Mouse (Mus musculus): ENCODE measurements around the gene Xpo5.
A peak's percentile ranks its signal among the peaks of the same experiment; 100 is the strongest.

The Xpo5 gene

DNA sequence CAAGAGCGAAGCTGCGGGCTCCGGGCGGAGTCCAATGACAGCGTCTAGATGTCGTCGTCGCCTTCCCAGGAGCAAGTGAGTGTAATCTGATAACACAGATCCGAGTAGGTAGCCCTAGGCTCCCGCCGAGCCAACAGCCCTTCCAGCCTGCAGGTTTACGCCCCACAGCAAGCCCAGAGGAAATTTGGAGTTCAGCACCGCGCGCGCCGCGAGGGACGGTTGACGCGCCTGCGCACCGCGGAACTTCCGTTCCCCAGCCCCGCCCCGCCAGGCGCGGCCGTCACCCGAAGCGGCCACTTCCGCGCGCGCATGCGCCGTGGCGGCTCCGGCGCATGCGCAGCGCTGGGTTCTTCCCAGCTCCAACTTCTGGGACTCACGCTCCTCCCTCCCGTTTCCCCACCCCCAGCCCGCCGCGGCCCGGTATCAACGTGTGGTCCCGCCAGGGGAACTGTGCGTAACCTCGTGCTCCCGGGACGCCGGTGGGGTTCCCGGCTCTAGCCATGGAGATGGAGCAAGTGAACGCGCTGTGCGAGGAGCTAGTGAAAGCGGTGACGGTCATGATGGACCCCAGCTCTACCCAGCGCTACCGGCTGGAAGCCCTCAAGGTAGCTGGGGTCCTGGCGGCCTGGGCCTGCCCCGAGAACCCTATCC is at the start of gene Xpo5, which contains the start of gene Polh:
Xpo5 (plus strand) TSS at position 362 of the 651 bp plus-strand sequence.
Polh (minus strand) TSS at position 225 of the 651 bp plus-strand sequence.
- DNase-seq: peak; percentile 96

DNA sequence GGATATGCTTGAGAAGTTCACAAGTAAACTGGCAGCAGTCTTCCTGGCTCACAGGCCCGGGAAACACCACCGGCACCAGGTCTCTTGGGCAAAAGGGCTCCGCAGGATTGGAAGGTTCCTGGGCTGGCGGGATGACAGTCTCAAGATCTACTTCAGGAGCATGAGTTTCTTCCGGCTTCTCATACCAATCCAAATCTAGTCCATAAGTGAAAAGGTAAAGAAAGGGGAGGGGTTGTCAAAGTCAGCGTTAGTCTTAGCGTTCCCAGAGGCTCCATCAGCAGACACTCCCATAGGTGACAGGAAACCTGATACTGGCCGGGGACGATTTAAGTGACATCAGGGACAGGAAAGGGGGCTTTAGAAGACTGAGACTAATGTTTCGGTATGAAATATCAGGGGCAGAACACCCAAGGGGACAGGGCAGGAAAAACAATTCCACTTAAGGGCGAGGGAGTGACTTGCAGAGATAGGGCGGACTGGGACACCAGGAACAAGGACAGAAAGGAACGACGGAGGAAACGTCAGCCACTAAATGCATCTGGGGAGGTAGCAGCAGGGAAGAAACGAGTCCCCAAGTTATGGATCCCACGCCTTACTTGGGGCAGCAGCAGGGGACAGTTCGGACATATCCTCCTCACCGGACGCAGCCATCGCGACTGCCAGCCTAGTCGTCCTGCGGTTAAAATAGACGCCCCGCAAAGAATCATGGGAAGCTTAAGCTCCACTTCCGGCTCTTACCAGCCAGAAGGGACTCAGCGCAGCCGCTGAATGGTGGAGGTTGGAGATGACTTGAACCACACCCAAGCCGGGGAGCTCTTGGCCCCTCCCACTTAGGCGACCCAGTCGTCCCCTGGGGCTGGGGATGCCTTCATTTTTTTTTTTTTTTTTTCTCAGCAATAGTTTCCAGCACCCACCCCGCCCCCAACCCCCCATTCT is 49.5 kb upstream of the Xpo5 start, which contains the start of gene Mad2l1bp:
Mad2l1bp (minus strand) TSS at position 707 of the 936 bp plus-strand sequence.
- peak; percentile 95 for DNase-seq

- DNase-seq: no peak
Observed at GRCm38 (mm10) chr17:46154336-46154735, 48.2 kb upstream of the Xpo5 start.

DNA sequence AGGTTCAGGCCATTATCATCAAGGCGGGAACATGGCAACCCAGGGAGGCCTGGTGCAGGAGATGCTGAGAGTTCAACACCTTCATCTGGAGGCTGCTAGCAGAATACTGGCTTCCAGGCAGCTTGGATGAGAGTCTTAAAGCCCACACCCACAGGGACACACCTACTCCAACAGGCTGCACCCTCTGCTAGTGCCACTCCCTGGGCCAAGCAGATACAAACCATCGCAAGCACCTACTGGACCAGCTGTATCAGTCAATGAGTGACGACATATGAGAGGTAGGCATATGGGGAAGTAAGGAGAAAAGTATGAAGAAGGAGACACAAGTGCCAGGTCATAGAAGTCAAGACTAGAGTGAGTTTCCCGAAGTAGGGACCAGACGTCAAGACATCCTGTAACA is 45.9 kb upstream of the Xpo5 start:
- DNase-seq: peak; percentile 86

GRCm38 (mm10) chr17:46157131-46157530 is 45.5 kb upstream of the Xpo5 start:
- DNase-seq: no peak

GRCm38 (mm10) chr17:46159236-46159635 is 43.3 kb upstream of the Xpo5 start:
- peak; percentile 82 for DNase-seq

DNA sequence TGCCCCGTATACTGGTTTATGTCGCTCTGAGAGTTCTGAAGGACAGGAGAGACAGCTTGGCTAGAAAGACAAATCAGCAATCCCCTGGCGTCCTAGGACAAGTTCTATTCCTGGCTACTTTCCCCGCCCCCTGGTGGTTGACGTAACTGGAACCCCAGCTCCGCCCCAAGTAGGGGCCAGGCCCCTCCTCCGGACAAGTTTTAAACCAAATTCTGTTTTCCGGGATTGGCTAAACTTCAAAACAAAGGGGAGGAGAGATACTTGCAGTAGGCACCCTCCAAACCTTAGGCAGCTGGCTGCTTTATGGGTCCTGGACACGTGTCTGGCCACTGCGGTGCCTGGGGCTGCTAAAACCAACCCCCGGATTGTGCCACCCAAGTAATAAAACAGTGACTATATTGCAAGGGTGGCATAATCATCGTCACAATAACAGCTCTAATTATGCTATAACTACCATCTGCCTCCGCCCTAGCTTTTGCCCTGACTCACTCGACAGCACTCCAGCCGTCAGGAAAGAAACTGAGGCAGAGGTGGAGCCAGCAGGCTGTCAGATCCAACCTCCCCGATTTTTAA is 42.4 kb upstream of the Xpo5 start:
- peak; percentile 97 for DNase-seq

GRCm38 (mm10) chr17:46160686-46161085 is 41.9 kb upstream of the Xpo5 start, which contains the start of gene Gtpbp2:
Gene Gtpbp2, plus strand, starts transcription at chr17:46161032.
- DNase-seq: peak; percentile 97

- no peak for DNase-seq
Observed at GRCm38 (mm10) chr17:46161179-46161578, 41.4 kb upstream of the Xpo5 start.

DNA sequence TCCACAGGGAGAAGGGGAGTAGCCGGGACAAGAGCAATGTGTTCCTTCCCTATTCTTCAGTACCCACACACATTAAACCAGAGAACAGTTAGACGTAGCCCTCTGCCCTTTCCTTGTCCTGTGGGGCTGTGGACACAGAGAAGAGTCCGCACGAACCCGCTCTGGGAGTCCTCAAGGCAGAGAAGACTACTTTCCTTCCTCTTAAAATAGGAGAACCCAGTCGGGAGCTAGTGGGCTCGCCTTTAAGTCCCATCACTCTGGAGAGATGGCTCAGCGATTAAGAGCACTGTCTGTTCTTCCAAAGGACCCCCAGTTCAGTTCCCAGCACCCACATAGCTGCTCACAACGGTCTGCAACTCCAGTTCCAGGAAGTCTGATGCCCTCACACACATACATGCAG is 40.9 kb upstream of the Xpo5 start:
- DNase-seq: no peak

DNA sequence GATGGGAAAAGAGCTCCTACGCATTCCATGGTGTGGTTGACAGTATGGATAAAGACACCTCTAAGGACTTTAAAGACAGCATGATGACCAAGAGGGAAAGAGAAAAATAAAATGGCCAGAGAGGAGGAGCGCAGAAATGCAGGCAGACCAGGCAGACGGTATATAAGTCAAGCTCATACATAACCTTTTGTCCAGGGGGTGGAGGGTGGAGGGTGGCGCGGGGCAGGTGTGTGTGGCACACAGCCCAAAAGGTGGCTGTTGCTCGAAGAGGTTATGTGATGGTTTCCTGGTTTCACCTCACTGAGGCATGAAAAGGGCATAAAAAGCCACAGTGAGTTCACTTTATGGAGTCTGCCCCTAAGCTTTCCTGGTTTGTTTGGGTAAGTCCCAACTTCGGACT is 40.0 kb upstream of the Xpo5 start:
- DNase-seq: no peak

DNA sequence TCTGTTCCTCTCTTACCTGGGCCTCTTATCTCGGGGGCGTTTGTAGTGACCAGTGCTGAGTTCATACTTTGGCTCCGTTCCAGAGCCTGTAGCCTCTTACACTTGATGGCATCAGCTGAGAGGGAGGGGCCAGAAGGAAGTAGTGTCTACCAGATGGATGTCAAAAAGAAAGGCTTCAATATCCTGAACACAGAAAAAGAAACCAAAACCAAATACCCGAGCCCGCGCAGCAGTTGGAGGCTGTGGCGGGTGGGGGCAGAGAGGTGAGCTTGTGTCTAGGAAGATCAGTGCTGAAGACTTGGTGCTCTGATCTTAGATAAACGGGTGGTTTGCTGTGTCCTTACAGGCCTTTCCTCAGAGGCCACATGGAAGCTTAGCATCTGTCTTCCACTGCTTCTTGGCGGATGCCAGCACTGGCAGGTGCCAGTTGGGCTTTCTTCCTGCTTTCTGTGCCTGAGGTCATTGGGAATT is 39.6 kb upstream of the Xpo5 start:
- peak; percentile 44 for DNase-seq

DNA sequence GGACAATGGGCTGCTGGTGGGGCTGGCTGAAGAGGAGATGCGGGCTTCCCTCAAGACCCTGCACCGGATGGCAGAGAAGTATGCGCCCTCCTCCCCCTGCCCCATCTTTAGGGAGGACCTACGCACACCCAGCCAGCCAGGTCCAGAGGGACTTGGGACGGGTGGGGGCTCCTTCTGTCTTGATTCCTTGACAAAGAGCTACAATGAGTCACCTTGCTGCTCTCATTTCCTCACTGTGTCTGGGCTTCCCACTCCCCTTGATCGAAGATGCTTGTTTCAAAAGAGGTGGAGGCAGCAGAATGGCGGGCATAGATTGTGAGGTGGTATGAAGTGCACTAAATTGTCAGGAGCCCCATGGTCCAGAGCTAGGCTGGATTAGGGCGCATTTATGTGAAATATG is 38.3 kb upstream of the Xpo5 start:
- no peak for DNase-seq

DNA sequence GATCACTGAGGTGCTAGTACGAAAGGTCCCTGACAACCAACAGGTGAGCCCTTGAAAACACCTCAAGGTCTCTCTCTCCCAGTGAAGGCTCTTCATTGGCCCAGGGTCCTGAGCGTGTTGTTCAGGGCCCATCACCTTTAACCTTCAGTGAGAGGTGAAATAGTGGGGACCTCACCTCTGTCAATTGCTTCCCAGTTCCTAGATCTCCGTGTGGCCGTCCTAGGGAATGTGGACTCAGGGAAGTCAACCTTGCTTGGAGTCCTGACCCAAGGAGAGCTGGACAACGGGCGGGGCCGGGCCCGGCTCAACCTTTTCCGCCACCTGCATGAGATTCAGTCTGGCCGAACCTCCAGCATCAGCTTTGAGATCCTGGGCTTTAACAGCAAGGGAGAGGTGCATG is 37.8 kb upstream of the Xpo5 start:
- no peak for DNase-seq

DNA sequence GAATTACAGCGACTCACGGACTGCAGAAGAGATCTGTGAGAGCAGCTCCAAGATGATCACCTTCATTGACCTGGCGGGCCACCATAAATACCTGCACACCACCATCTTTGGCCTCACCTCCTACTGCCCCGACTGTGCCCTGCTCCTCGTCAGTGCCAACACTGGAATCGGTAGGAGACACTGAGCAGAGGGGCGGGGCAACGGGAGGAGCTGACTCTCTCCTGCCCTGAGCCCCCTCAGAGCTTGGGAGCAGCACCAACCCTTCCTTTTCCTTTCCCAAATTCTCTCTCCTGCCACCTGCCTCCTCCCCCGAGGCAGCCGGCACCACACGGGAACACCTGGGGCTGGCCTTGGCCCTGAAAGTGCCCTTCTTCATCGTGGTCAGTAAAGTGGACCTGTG is 37.1 kb upstream of the Xpo5 start:
- no peak for DNase-seq

- DNase-seq: no peak
Observed at GRCm38 (mm10) chr17:46166270-46166669, 36.3 kb upstream of the Xpo5 start.

- DNase-seq: no peak
Observed at GRCm38 (mm10) chr17:46167014-46167413, 35.6 kb upstream of the Xpo5 start.

DNA sequence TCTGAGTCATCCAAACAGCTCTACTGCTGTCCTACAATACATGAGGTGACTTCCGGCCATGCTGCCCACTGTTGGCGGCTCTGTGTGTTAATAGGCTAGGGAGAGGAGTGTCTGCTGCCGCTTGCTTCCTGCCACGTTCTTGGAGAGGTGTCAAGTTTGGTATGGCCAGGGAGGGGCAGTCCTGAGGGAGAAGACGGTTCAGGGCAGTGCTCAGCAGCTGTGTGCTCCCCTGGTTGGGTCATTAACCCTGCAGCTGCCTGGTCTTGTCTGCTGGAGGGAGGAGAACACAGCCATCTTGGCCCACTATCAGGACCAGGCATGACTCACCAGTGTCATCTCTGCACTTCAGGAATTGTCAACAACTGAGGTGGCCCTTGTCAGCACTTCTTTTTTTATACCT is 34.3 kb upstream of the Xpo5 start:
- DNase-seq: peak; percentile 39

GRCm38 (mm10) chr17:46168768-46169167 is 33.8 kb upstream of the Xpo5 start:
- DNase-seq: no peak

DNA sequence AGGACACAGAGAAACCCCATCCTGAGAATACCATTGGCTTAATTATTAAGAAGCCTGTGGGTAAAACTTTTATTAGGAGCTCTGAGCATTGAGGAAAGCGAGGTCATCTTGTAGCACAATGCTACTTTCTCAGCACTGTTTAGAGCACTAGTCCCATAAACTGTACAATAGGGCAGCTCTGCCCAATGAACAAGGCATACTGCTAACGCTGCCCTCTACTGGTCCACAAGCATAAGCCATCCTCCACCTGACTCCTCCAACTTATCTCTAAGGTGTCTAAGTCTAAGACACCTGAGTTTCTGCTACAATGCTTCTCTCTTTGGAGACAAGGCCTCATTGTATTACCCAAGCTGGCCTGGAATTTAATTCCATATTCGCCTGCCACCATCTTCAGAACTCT is 32.0 kb upstream of the Xpo5 start:
- peak; percentile 53 for DNase-seq

DNA sequence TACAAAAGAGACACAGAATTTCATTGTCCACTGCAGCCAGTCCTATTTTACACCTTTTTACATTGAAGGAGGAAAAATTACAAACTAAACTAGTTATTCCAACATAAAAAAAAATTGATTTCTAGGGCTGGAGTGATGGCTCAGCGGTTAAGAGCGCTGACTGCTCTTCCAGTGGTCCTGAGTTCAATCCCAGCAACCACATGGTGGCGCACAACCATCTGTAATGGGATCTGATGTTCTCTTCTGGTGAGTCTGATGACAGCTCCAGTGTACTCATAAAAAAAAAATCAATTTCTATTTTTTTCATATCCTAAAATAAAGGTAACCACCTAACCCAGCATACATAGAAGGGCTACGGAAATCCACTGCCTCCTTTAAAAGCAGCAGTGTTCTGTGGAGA is 20.3 kb upstream of the Xpo5 start:
- no peak for DNase-seq

- no peak for DNase-seq
Observed at GRCm38 (mm10) chr17:46188829-46189228, 13.8 kb upstream of the Xpo5 start.

GRCm38 (mm10) chr17:46201151-46201550 is 1.4 kb upstream of the Xpo5 start:
- peak; percentile 63 for DNase-seq
